Mouse (Mus musculus) thymus, adult 2 months (tissue): ENCODE measurements around the gene 2700049A03Rik. TPM values are rescaled to one million over a fixed set of nuclear protein-coding genes. Genes with fewer than 3 reads are reported as not detected.

Source experiments
- DNase-seq: peaks from one replicate; pipeline ENCODE4 v3.0.0; 2021
- H3K27ac ChIP-seq: fragments of 200-500 bp; 2 replicates; pipeline ENCODE4 v1.5.1; 2012; ENCODE audit warnings: low read length, control low read depth; ENCODE audit not compliant: control insufficient read depth, insufficient read depth
- H3K27me3 ChIP-seq: fragments of 200-500 bp; 2 replicates; pipeline ENCODE4 v1.6.1; 2012; ENCODE audit warnings: mild to moderate bottlenecking, low read length, moderate library complexity, mixed read lengths; ENCODE audit not compliant: control insufficient read depth, insufficient read depth
- H3K36me3 ChIP-seq: fragments of 200-500 bp; 2 replicates; pipeline ENCODE4 v1.6.1; 2012; ENCODE audit warnings: mild to moderate bottlenecking, low read length, moderate library complexity; ENCODE audit not compliant: control insufficient read depth, insufficient read depth
- H3K4me1 ChIP-seq: fragments of 200-500 bp; replicated peaks from 2 replicates; pipeline ENCODE4 v1.6.1; 2012; ENCODE audit warnings: low read length; ENCODE audit not compliant: control insufficient read depth, insufficient read depth
- H3K4me3 ChIP-seq: fragments of 200-500 bp; 2 replicates; pipeline ENCODE4 v1.5.1; 2012; ENCODE audit warnings: mild to moderate bottlenecking, low read length, control low read depth, moderate library complexity; ENCODE audit not compliant: control insufficient read depth, insufficient read depth
- CTCF ChIP-seq: fragments of 200-500 bp; IDR thresholded peaks from 2 replicates; pipeline ENCODE4 v1.5.1; 2012; ENCODE audit warnings: mild to moderate bottlenecking, control low read depth, low read length, moderate library complexity, borderline replicate concordance; ENCODE audit not compliant: control insufficient read depth, poor library complexity, insufficient read depth; ENCODE audit errors: extremely low read depth
- POLR2A ChIP-seq: fragments of 200-500 bp; IDR thresholded peaks from 2 replicates; pipeline ENCODE4 v1.6.1; 2012; ENCODE audit warnings: mild to moderate bottlenecking, low read length, control low read depth, moderate library complexity; ENCODE audit not compliant: control insufficient read depth, poor library complexity, insufficient read depth; ENCODE audit errors: extremely low read depth
- WGBS: fragments of 180-500 bp; shearing (Covaris S2); methylation state at CpG from one replicate; pipeline ENCODE4 v1.1.7; 2018; 5-methylcytosine and 5-hydroxymethylcytosine counted together
- polyA plus RNA-seq: library from polyadenylated mRNA; depleted of rRNA; stranded (reverse); fragments of >200 nt; gene quantifications from 2 replicates; pipeline ENCODE4 v1.2.3, GENCODE M21; 2012

The 2700049A03Rik gene
- polyA plus RNA-seq, 1 experiment: 7.0 TPM

DNA sequence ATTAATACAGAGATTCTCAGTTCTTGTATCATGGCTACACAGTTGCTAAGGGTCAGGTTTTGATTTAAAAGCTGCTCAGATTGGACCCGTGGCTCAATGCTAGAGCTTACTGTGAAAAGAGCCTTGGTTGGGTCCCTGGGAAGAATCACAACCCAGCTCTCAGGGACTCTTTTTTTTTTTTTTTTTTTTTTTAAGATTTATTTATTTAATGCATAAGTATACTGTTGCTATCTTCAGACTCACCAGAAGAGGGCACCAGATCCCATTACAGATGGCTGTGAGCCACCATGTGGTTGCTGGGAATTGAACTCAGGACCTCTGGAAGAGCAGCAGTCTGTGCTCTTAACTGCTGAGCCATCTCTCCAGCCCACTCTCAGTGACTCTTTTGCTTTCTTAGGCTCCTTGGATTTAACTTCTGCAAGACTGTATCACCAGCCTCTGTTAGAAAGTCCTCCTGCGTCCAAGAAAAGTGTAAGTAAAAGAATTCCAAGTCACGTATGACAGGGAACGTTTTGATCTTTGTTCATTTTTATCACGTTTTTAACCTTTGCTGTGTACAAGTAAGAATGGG is 2.7 kb downstream of the 2700049A03Rik start:
- no peak overlapping the region for H3K4me3 ChIP-seq
- no peaks in the 10 kb centered on the region for H3K27me3 ChIP-seq
- no peak overlapping the region for H3K27ac ChIP-seq
- WGBS: 85% methylated on average over 5 of the region's 5 CpGs
- TF ChIP-seq CTCF: no peak
- TF ChIP-seq POLR2A: no peak
- H3K4me1 ChIP-seq: peaks cover 8% of the 10 kb centered on the region
- peaks cover 8% of the 10 kb centered on the region for H3K36me3 ChIP-seq
- DNase-seq: peak; percentile 30

DNA sequence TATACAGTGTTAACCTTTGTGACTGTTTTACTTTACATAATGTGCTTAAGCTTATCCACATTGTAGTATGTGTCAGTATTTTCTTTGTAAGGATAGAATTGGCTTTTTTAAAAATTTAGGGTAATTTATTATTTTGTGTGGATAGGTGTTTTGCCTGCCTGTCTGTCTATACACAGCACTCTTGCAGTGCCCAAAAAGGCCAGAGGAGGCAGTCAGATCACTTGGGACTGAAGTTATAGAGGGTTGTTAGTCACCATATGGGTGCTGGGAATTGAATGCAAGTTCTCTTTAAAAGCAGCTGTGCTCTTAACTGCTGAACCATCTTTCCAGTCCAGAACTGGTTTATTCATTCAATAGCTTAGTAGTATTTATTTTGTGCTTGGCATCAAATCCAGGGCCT is 4.5 kb downstream of the 2700049A03Rik start:
- H3K27me3 ChIP-seq: no peaks in the 10 kb centered on the region
- peaks cover 8% of the 10 kb centered on the region for H3K36me3 ChIP-seq
- H3K4me3 ChIP-seq: no peak overlapping the region
- no peak for DNase-seq
- H3K4me1 ChIP-seq: peaks cover 10% of the 10 kb centered on the region
- no peak overlapping the region for H3K27ac ChIP-seq
- no peak for TF ChIP-seq CTCF
- no peak for TF ChIP-seq POLR2A

DNA sequence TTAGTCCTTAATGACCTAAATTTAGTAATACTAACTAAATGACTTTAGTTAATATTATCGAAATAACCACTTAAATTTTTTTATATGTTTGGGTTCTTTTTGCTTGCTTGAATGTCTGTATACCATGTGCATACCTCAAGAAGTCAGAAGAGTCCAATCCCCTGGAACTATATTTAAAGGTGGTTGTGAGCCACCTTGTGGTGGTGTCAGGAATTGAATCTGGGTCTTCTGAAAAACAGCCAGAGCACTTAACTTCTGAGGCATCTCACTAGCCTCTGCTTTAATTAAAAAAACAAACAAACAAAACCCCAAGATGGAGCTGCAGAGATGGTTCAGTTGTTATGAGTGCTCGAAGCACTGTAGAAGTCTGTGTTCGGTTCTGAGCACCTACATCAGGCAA is 11.0 kb downstream of the 2700049A03Rik start:
- peaks cover 4% of the 10 kb centered on the region; the same call in 1 of the 2 replicates for H3K4me1 ChIP-seq
- 89% methylated on average over 3 of the region's 3 CpGs for WGBS
- peaks cover 37% of the 10 kb centered on the region for H3K36me3 ChIP-seq
- peak; percentile 56 for DNase-seq
- no peaks in the 10 kb centered on the region for H3K27me3 ChIP-seq
- TF ChIP-seq CTCF: no peak
- no peak for TF ChIP-seq POLR2A
- no peak overlapping the region for H3K27ac ChIP-seq
- no peak overlapping the region for H3K4me3 ChIP-seq

DNA sequence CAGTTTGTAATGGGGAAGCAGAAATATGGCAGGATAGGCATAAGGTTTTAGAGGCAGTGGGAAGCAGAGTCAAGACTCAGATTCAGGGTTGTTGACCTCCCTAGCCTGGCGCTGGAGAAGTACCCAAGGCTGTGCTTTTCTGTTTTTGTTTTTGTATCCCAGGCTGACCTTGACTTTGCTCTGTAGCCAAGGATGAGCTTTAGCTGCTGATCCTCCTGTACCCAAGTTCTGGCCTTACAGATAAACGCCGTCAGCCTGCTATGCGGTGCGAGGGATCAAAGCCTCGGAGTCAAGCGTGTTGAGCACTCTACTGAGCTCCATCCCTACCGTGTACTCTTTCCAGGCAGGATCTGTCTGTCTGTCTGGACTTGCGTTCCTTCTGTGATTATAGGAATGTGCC is 12.2 kb downstream of the 2700049A03Rik start:
- DNase-seq: no peak
- Histone ChIP-seq H3K36me3 (peaks cover 40% of the 10 kb centered on the region), H3K4me1 (peaks cover 4% of the 10 kb centered on the region; the same call in 1 of the 2 replicates), H3K27me3 (no peaks in the 10 kb centered on the region), H3K4me3 (no peak overlapping the region), H3K27ac (no peak overlapping the region)
- no peak for TF ChIP-seq POLR2A
- no peak for TF ChIP-seq CTCF
- WGBS: 99% methylated on average over 9 of the region's 9 CpGs

DNA sequence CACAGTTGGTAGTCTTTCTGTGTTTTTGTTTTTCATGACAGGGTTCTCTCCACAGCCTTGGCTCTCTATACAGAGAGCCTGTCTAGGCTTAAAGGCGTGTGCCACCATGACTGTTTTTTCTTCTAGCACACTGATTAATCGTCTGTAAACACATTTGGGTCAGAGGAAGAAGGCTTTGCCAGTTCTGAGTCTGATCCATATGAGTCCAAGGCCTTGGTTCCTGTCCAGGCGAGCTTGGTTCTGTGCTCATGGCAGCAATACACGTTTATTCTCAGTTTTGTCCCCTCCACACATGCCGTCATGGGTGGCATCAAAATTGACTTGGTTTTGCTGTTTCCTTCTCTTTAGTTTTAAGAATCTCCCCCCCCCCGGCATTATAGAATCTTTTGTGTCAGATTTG is 12.8 kb downstream of the 2700049A03Rik start:
- Histone ChIP-seq H3K4me3 (no peak overlapping the region), H3K27ac (no peak overlapping the region), H3K27me3 (no peaks in the 10 kb centered on the region), H3K36me3 (peaks cover 40% of the 10 kb centered on the region), H3K4me1 (peaks cover under 1% of the 10 kb centered on the region; the same call in 1 of the 2 replicates)
- TF ChIP-seq CTCF (no peak), POLR2A (no peak)
- 97% methylated on average over 6 of the region's 6 CpGs for WGBS
- no peak for DNase-seq

DNA sequence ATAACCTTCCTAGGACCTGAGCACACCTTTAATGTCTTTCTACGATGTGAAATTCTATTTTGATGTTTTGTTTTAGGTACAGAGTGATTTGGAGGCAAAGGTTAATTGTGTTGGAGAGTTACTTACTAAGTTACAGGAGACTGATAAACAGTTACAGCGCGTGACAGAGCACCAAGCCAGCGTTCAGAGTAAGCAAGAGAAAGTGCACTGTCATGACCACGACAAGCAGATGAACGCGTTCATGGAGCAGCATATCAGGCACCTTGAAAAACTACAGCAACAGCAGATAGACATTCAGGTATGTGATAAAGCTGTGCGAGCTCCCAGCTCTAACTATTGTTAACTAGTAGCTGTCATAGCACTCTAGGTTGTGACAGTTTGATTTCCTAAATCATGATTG is 13.5 kb downstream of the 2700049A03Rik start:
- no peak for DNase-seq
- TF ChIP-seq POLR2A (no peak), CTCF (no peak)
- Histone ChIP-seq H3K4me1 (no peaks in the 10 kb centered on the region), H3K27ac (no peak overlapping the region), H3K27me3 (no peaks in the 10 kb centered on the region), H3K4me3 (no peak overlapping the region), H3K36me3 (peaks cover 46% of the 10 kb centered on the region)
- 77% methylated on average over 8 of the region's 8 CpGs for WGBS

DNA sequence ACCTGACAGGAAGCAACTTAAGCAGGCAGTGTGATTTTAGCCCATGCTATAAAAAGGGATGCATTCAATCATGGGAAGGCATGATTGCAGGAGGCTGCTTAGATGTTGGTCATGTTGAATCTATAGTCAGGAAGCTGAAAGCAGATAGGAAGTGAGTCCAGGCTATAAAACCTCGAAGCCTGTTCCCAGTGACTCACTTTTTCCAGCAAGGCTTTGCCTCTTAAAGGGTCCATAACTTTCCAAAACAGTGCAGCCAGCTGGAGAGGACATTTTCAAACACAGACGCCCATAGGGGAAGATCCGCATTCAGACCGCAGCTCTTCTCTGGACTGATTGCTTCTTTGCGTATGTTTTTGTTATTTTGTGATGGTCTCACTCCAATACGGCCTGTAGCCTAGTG is 18.3 kb downstream of the 2700049A03Rik start:
- no peaks in the 10 kb centered on the region for H3K27me3 ChIP-seq
- no peaks in the 10 kb centered on the region for H3K4me1 ChIP-seq
- H3K4me3 ChIP-seq: no peak overlapping the region
- DNase-seq: no peak
- WGBS: 90% methylated on average over 6 of the region's 6 CpGs
- H3K36me3 ChIP-seq: peaks cover 54% of the 10 kb centered on the region
- TF ChIP-seq CTCF: no peak
- no peak for TF ChIP-seq POLR2A
- H3K27ac ChIP-seq: no peak overlapping the region
